Mouse (Mus musculus): ENCODE results near the gene Samd4b. TPM values are rescaled to one million over a fixed set of nuclear protein-coding genes. Genes with fewer than 3 reads are reported as not detected.

Gene Samd4b
- total and polyA plus RNA-seq, 3 experiments, result 6.4 to 45.9 TPM; not detected in 1

- TF ChIP-seq JUND (IDR thresholded peaks at IDR 0.05; ENCODE audit: low read depth, low read length) (no peak), ZNF384 (IDR thresholded peaks at IDR 0.05; ENCODE audit: low read depth, low read length) (no peak), MAZ (IDR thresholded peaks at IDR 0.05; ENCODE audit: low read depth, low read length) (no peak), ELF1 (IDR thresholded peaks at IDR 0.05; ENCODE audit: low read depth, low read length) (peak; percentile 70; the same call in 1 of the 2 replicates), MYB (IDR thresholded peaks at IDR 0.05; ENCODE audit: low read depth, low read length) (no peak), POLR2AphosphoS2 (IDR thresholded peaks at IDR 0.05; ENCODE audit: low read length) (no peak), TAL1 (IDR thresholded peaks at IDR 0.05; ENCODE audit: low read length) (no peak), CHD1 (IDR thresholded peaks at IDR 0.05; ENCODE audit: low read depth, low read length) (peak; percentile 68; the same call in 1 of the 2 replicates), RCOR1 (IDR thresholded peaks at IDR 0.05; ENCODE audit: low read depth, low read length) (no peak; the same call in 1 of the 2 replicates), MYC (IDR thresholded peaks at IDR 0.05; ENCODE audit: low read depth, low read length) (no peak), BHLHE40 (IDR thresholded peaks at IDR 0.05; ENCODE audit: borderline replicate concordance, low read depth, low read length) (peak; percentile 83; the same call in 1 of the 2 replicates), SMC3 (IDR thresholded peaks at IDR 0.05; ENCODE audit: low read depth, low read length) (no peak), MAX (IDR thresholded peaks at IDR 0.05; ENCODE audit: low read length) (peak; percentile 44), RAD21 (IDR thresholded peaks at IDR 0.05; ENCODE audit: low read depth, low read length) (no peak), NELFE (IDR thresholded peaks at IDR 0.05; ENCODE audit: low read depth, low read length) (peak; percentile 42)
These were observed 216.0 kb downstream of the Samd4b start (continued) for GRCm38 (mm10) chr7:28381938-28382337.

- Histone ChIP-seq H3K4me1 (ENCODE audit: control insufficient read depth in 1 of 2, insufficient read depth in 2 of 2, low read length in 2 of 2) (peaks cover 6 to 29% of the 10 kb centered on the region in 2 experiments), H3K9ac (ENCODE audit: control insufficient read depth, low read depth, low read length, poor library complexity, severe bottlenecking) (peak overlapping the region; percentile 74), H3K9me3 (replicated peaks; ENCODE audit: insufficient read depth, low read length) (no peaks in the 10 kb centered on the region), H3K4me3 (ENCODE audit: control insufficient read depth in 1 of 2, insufficient read depth in 1 of 2, low read depth in 2 of 2, low read length in 2 of 2) (peak overlapping the region; percentile 57 to 85), H3K27me3 (ENCODE audit: control insufficient read depth in 1 of 2, insufficient read depth in 2 of 2, low read length in 2 of 2) (no peaks in the 10 kb centered on the region), H3K36me3 (ENCODE audit: control insufficient read depth in 1 of 2, insufficient read depth in 2 of 2, low read length in 2 of 2) (peaks cover 0 to 17% of the 10 kb centered on the region in 2 experiments; a peak in 2 of 4 replicates), H3K27ac (ENCODE audit: control insufficient read depth, low read depth, low read length) (peak overlapping the region; percentile 95), H3K79me2 (ENCODE audit: control insufficient read depth, insufficient read depth, low read length, poor library complexity) (peaks cover 3% of the 10 kb centered on the region)
- DNase-seq (ENCODE audit: low read depth, low spot score), result peak; percentile 84
- no peak; the same call in 1 of the 2 replicates for TF ChIP-seq POLR2AphosphoS2 (IDR thresholded peaks at IDR 0.05; ENCODE audit: low read length)
- TF ChIP-seq BHLHE40 (IDR thresholded peaks at IDR 0.05; ENCODE audit: borderline replicate concordance, low read depth, low read length), result peak; percentile 99
- no peak for TF ChIP-seq POLR2AphosphoS5 (IDR thresholded peaks at IDR 0.05; ENCODE audit: borderline replicate concordance, low read depth, low read length)
- no peak for TF ChIP-seq TCF12 (IDR thresholded peaks at IDR 0.05; ENCODE audit: low read depth, low read length)
- TF ChIP-seq HCFC1 (IDR thresholded peaks at IDR 0.05; ENCODE audit: low read depth, low read length), result no peak
- TF ChIP-seq GATA1 (IDR thresholded peaks at IDR 0.05; ENCODE audit: low read depth, low read length), result no peak
- TF ChIP-seq USF1 (IDR thresholded peaks at IDR 0.05; ENCODE audit: low read depth, low read length), result 0 out of 2 replicates have a peak, but pooled peaks have one; percentile 40
- no peak for TF ChIP-seq GABPA (IDR thresholded peaks at IDR 0.05; ENCODE audit: low read depth, low read length)
- TF ChIP-seq MXI1 (IDR thresholded peaks at IDR 0.05; ENCODE audit: low read depth, low read length), result no peak; the same call in 1 of the 2 replicates
- TF ChIP-seq USF2 (IDR thresholded peaks at IDR 0.05; ENCODE audit: borderline replicate concordance in 1 of 2, insufficient read depth in 1 of 2, low read depth in 1 of 2, low read length in 2 of 2), result no peak
- peak; percentile 67 for TF ChIP-seq MAZ (IDR thresholded peaks at IDR 0.05; ENCODE audit: low read depth, low read length)
- TF ChIP-seq SIN3A (IDR thresholded peaks at IDR 0.05; ENCODE audit: low read length), result no peak; the same call in none of the 2 replicates
- TF ChIP-seq E2F4 (IDR thresholded peaks at IDR 0.05; ENCODE audit: borderline replicate concordance, low read depth, low read length), result no peak
- TF ChIP-seq CTCF (IDR thresholded peaks at IDR 0.05 in 2 of 3, conservative IDR thresholded peaks at IDR 0.05 in 1 of 3; ENCODE audit: control insufficient read depth in 1 of 3, insufficient read depth in 1 of 3, low read depth in 2 of 3, low read length in 3 of 3, poor library complexity in 1 of 3, severe bottlenecking in 1 of 3), result no peak
- TF ChIP-seq EP300 (IDR thresholded peaks at IDR 0.05; ENCODE audit: low read depth in 1 of 2, low read length in 2 of 2), result no peak; a peak in 1 of 4 replicates
- no peak; the same call in 1 of the 2 replicates for TF ChIP-seq RCOR1 (IDR thresholded peaks at IDR 0.05; ENCODE audit: low read depth, low read length)
- peak; percentile 5; the same call in 1 of the 2 replicates for TF ChIP-seq ZNF384 (IDR thresholded peaks at IDR 0.05; ENCODE audit: low read depth, low read length)
- TF ChIP-seq SMC3 (IDR thresholded peaks at IDR 0.05; ENCODE audit: low read depth, low read length), result no peak
- no peak; the same call in 1 of the 2 replicates for TF ChIP-seq TBP (IDR thresholded peaks at IDR 0.05; ENCODE audit: low read depth, low read length)
- no peak for TF ChIP-seq ZMIZ1 (IDR thresholded peaks at IDR 0.05; ENCODE audit: low read depth, low read length)
- TF ChIP-seq NELFE (IDR thresholded peaks at IDR 0.05; ENCODE audit: low read depth, low read length), result no peak
- TF ChIP-seq JUND (IDR thresholded peaks at IDR 0.05; ENCODE audit: low read depth, low read length), result no peak
- no peak for TF ChIP-seq ZKSCAN1 (IDR thresholded peaks at IDR 0.05; ENCODE audit: low read depth, low read length)
- no peak for TF ChIP-seq ZC3H11A (IDR thresholded peaks at IDR 0.05; ENCODE audit: low read depth, low read length)
- no peak for TF ChIP-seq RAD21 (IDR thresholded peaks at IDR 0.05; ENCODE audit: low read depth, low read length)
- peak; percentile 37; the same call in 1 of the 2 replicates for TF ChIP-seq ELF1 (IDR thresholded peaks at IDR 0.05; ENCODE audit: low read depth, low read length)
These were observed 216.7 kb downstream of the Samd4b start for GRCm38 (mm10) chr7:28381017-28381790.

Measured in MEL (cell line).